Mouse (Mus musculus) CH12.LX (cell line): ENCODE data around the gene Slc9a1.

ENCODE experiments used
- CTCF ChIP-seq, 2 experiments: IDR thresholded peaks in 1 of 2; conservative IDR thresholded peaks in 1 of 2; 2 replicates each; pipeline ENCODE4 v1.5.1; 2011 to 2012; ENCODE audit warnings: low read depth in 2 of 2, low read length in 2 of 2, improper control_type of control experiment in 1 of 2, inconsistent platforms in 1 of 2, mild to moderate bottlenecking in 1 of 2, moderate library complexity in 1 of 2
- EP300 ChIP-seq: IDR thresholded peaks from 2 replicates; pipeline ENCODE4 v1.6.1; 2011; ENCODE audit warnings: low read length, improper control_type of control experiment
- GABPA ChIP-seq: IDR thresholded peaks from 2 replicates; pipeline ENCODE4 v1.6.1; 2012; ENCODE audit warnings: low read depth, low read length, improper control_type of control experiment, inconsistent platforms; ENCODE audit not compliant: insufficient replicate concordance
- MAX ChIP-seq: IDR thresholded peaks from 2 replicates; pipeline ENCODE4 v1.6.1; 2011; ENCODE audit warnings: low read length, improper control_type of control experiment
- POLR2A ChIP-seq: IDR thresholded peaks from 2 replicates; pipeline ENCODE4 v1.6.1; 2011; ENCODE audit warnings: low read depth, mild to moderate bottlenecking, improper control_type of control experiment, low read length
- RAD21 ChIP-seq: IDR thresholded peaks from 2 replicates; pipeline ENCODE4 v1.6.1; 2011; ENCODE audit warnings: low read depth, mild to moderate bottlenecking, low read length, improper control_type of control experiment, moderate library complexity
- TCF12 ChIP-seq: IDR thresholded peaks from 2 replicates; pipeline ENCODE4 v1.6.1; 2014; ENCODE audit warnings: low read depth, mild to moderate bottlenecking, inconsistent platforms, low read length, improper control_type of control experiment
- ZC3H11A ChIP-seq: IDR thresholded peaks from 2 replicates; pipeline ENCODE4 v1.6.1; 2012; ENCODE audit warnings: low read depth, mild to moderate bottlenecking, inconsistent platforms, low read length, improper control_type of control experiment
- ZMIZ1 ChIP-seq: IDR thresholded peaks from 2 replicates; pipeline ENCODE4 v1.6.1; 2012; ENCODE audit warnings: low read depth, mild to moderate bottlenecking, inconsistent platforms, low read length, improper control_type of control experiment

GRCm38 (mm10) chr4:133354641-133355040 lies 14.9 kb upstream of the Slc9a1 start:
- TF ChIP-seq EP300 (no peak), MAX (no peak), CTCF (conservative IDR thresholded peaks at IDR 0.05 in 1 of 2, IDR thresholded peaks at IDR 0.05 in 1 of 2; ENCODE audit: low read depth in 2 of 2, low read length in 2 of 2) (no peak), ZC3H11A (no peak), POLR2A (no peak), ZMIZ1 (no peak), GABPA (no peak), TCF12 (no peak), RAD21 (no peak)
